Mouse (Mus musculus): ENCODE measurements around the gene Rp2. TPM values are rescaled to one million over a fixed set of nuclear protein-coding genes. Genes with fewer than 3 reads are reported as not detected.

The Rp2 gene
- polyA plus RNA-seq, 1 experiment: 5.6 TPM

- no peak for DNase-seq (ENCODE audit: low read depth)
Observed at GRCm38 (mm10) chrX:20425140-20425838, 61.0 kb downstream of the Rp2 start, which contains the start of gene Jade3. Gene Jade3 (plus strand): TSS chrX:20425688.

DNA sequence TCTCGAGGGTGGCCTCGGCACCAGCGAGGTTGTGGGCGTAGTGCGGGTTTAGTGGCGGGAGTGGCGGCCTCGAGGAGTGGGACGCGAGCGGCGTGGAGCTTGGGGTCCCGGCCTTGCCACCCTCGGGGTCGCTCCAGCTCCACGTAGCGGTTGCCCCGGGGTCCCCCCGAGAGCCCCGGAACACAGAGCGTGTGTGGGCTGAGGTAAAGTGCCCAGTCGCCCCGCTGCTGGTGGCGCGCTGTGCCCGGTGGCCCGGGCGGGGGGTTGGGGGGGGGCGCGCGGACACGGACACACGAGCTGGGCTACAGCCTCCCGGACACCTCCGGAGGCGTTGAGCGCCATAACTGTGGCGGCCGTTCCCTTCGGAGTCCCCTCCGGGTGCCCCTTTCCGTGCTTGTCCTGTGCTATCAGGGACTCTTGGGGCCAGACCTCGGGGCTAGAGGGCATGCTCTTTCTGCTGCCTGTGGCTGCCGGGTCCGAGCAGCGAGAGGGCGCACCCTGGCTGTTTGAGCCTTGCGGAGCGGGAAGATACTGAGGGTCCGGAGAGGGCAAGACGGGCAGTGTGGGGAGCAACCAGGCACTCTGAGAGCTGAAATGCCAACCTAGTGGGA lies 61.7 kb downstream of the Rp2 start:
- DNase-seq (ENCODE audit: low read depth): no peak

Other genes with a start within 250 kb of the Rp2 start
- 3.4 and 5.2 TPM in 2 replicates for gene Slc9a7, start 72.7 kb upstream of the Rp2 start, polyA plus RNA-seq (2012; rRNA removed)
- 4.0 TPM in 2 replicates for gene Jade3, start 61.2 kb downstream of the Rp2 start, polyA plus RNA-seq (2012; rRNA removed)
- 6.1 and 6.3 TPM in 2 replicates for gene Rgn, start 185.3 kb downstream of the Rp2 start, polyA plus RNA-seq (2012; rRNA removed)

All from gonadal fat pad, adult 2 months (tissue).